Mouse (Mus musculus) adrenal gland, postnatal 36 days (tissue): Measurements from ENCODE around the gene Fam241a. TPM values are rescaled to one million over a fixed set of nuclear protein-coding genes. Genes with fewer than 3 reads are reported as not detected.

Source experiments
- DNase-seq, 2 experiments: peaks; one replicate each; pipeline ENCODE4 v3.0.0; 2021; ENCODE audit warnings: mixed read lengths in 1 of 2
- total RNA-seq, 2 experiments: library from RNA; stranded (reverse); gene quantifications; 2 replicates each; pipeline ENCODE4 v1.2.3; 2021

The Fam241a gene
- total RNA-seq, 2 experiments from 2014 or later: 5.1 to 5.6 TPM

- no peak for DNase-seq
Measured at GRCm38 (mm10) chr3:127836798-127837153, 59.3 kb downstream of the Fam241a start.

- no peak for DNase-seq
Measured at GRCm38 (mm10) chr3:127835594-127835993, 60.5 kb downstream of the Fam241a start.

DNA sequence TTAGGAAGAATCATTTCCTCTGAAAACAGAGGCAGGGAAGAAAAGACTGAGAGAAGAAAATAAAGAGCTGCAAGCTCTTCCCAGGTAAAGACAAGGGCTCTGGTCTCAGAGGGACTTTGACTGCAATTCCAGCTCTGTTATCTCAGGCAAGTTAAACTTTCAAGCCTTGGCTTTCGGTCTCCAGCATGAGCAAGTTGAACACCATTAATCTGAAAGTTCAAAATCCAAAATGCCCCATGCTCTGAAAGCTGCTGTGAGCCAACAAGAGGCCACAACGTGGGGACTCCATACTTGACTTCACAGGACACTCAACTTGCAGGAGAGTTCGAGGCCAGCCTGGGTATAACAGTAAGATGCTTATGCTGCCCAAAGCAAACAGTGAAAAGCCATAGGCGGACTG lies 62.1 kb downstream of the Fam241a start:
- no peak for DNase-seq

DNA sequence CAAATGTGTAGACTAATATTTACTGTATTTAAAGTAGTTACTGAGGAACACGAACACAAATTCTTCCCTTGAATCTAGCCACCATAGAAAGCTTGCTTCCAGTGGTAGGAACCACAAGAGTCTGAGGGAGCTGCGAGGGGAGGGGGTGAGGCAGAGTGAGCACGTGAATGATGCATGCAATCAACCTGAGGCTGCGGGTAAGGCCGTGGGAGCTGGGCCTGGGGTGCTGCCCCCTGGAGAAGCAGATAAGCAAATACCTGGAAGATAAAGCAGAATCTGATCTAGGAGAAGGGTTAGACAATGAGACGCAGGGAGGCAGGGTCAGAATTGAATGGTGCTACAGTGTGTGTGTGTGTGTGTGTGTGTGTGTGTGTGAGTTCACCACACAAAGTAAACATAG lies 65.0 kb downstream of the Fam241a start:
- no peak for DNase-seq

DNA sequence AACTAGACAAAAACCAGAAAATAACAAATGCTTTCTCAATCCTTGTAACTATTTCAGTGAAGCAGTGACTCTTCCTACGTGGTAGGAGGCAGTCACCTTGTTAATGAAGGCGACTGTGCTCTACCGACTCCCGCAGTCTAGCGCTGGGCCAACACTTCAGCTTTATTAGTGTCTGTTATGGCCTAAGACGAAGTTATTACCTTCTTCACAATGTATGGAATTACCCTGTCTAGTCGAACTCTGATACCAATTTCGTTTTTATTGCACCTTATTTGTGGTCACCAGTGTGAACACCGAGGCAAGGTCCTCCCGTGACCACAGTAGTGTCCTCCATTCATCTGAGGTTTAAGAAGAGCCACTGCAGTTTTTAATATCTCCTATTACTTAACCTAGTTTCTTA lies 65.9 kb downstream of the Fam241a start:
- no peak for DNase-seq

DNA sequence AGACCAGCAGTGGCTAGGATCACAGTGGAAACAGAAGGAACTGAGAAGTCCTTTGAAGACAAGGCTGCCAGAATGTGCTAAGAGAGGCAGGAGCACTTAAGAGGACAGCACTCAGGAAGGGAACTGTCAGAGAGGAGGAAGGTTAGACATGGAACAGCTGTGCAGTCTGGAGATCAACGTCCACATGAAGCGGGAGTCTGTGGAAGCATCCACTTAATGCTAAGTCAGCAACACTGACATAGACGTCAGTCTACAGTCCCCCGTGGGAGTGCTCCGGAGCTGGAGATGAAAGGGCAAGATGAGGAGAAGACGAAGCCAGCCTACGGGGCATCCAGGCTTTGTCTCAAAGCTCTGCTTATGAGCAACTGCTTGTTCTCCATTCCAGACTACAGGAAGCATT lies 69.0 kb downstream of the Fam241a start:
- no peak for DNase-seq

DNA sequence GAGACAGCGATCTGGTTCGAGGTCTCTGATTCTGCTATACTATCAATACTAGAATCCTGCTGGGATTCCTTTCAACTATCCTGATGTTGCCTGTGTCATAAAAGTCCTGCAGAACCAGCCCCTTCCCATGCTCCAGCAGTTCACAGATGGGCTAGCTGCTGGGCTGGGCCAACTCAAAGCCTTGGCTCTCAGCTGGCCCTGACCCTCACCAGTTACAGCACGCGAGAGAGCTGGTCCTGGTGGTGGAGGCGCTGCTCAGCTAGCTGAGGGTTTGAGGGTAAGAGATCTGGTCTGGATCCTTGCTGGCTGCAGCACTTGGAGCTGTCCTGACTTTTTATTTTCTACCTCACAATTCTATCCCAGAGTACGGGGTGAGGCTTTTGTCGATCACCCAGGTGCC lies 69.6 kb downstream of the Fam241a start:
- DNase-seq: no peak

- DNase-seq: no peak
Measured at GRCm38 (mm10) chr3:127823886-127824863, 71.9 kb downstream of the Fam241a start.

DNA sequence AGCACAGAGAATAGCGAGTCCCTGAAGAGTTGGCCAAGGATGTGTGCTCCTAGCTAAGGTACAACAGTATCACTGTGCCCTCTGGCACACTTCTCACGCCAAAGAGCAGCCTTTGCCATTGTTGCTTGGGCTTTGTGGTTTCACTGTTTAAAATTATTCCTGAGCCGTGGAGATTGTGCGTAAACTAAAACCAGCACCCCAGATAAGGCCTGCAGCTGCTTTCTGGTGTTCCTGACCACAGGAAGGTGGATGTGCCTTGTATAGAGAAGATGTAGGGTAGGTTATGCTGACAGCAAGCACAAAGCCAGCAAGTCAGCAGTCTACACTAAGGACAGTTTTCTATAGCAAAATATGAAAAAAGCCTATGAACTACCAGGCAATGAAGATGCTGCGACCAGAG lies 74.9 kb downstream of the Fam241a start:
- DNase-seq: no peak

- no peak for DNase-seq
Measured at GRCm38 (mm10) chr3:127820400-127820799, 75.7 kb downstream of the Fam241a start.

Other genes starting within 250 kb of the Fam241a start
- 10 to 100 TPM in 1 of 2 experiments, 1 to 10 TPM in 1; 9.4 to 12.7 TPM for gene Alpk1, start 115.8 kb downstream of the Fam241a start, total RNA-seq
- 1 to 10 TPM; 4.4 to 4.9 TPM for gene Tifa, start 106.5 kb downstream of the Fam241a start, total RNA-seq
- 10 to 100 TPM; 35.6 to 37.3 TPM for gene Ap1ar, start 58.8 kb downstream of the Fam241a start, total RNA-seq